Mouse (Mus musculus) heart, postnatal 0 days (tissue): ENCODE measurements around the gene Dnmbp.

Experiments used
- CTCF ChIP-seq: IDR thresholded peaks from 2 replicates; pipeline ENCODE4 v1.5.1; 2016; ENCODE audit warnings: antibody characterized with exemption, control low read depth, low read depth
- EP300 ChIP-seq: IDR thresholded peaks from 2 replicates; pipeline ENCODE4 v1.6.1; 2016; ENCODE audit warnings: antibody characterized with exemption, low read depth

GRCm38 (mm10) chr19:43879401-43880212, 60.4 kb downstream of the Dnmbp start:
- TF ChIP-seq CTCF: peak; percentile 20
- no peak for TF ChIP-seq EP300
